Mouse (Mus musculus) granulocyte monocyte progenitor cell, adult 5-6 weeks (primary cell): ENCODE measurements at regions not wholly inside any gene's neighbourhood (a gene's known extent, or its start where the extent isn't known, plus 50 kb on each side); places are given as distances from the start of the nearest gene placed in this dataset.

Experiments used
- ATAC-seq: replicated peaks from 2 replicates; pipeline ENCODE4 v1.8.0; 2016; ENCODE audit warnings: mild to moderate bottlenecking, moderate TSS enrichment, inconsistent platforms; ENCODE audit not compliant: poor library complexity, severe bottlenecking

DNA sequence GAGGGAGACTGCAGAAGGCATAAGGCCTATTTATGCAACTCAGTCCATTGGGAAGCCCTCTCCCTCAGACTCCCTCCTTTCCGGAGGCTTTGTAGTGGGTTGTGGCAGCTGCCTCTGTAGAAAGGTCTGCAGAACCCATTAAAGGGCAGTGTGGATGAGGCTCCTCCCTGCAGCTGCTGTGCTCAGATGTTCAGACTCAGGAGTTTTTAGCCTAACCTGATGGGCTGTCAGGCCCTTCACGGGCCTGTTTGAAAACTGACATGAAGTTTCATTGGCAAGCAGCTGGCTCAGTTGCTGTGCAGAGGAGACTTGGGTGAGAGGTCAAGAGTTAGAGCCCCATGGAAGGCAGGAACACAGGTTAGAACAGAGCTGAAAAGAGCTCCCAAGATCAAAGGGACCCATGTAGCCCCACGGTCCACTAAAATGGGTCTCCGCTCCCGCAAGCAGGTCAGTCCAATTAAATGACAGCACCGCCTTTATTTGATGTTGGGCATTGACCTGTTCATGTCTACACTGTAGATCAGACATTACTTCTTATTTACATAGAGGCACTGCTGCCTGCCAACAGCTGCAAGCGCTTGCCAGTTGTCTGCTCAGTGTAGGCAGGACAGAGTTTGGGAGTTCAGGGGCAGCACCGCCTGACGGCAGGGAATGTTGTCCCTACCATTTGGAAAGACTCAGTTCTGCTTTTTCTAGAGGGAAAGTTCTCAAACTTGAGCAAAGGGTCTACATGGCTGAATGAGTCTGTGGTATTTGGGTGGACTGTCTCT lies 53.8 kb upstream of the Usp46 start:
- ATAC-seq: no peak

DNA sequence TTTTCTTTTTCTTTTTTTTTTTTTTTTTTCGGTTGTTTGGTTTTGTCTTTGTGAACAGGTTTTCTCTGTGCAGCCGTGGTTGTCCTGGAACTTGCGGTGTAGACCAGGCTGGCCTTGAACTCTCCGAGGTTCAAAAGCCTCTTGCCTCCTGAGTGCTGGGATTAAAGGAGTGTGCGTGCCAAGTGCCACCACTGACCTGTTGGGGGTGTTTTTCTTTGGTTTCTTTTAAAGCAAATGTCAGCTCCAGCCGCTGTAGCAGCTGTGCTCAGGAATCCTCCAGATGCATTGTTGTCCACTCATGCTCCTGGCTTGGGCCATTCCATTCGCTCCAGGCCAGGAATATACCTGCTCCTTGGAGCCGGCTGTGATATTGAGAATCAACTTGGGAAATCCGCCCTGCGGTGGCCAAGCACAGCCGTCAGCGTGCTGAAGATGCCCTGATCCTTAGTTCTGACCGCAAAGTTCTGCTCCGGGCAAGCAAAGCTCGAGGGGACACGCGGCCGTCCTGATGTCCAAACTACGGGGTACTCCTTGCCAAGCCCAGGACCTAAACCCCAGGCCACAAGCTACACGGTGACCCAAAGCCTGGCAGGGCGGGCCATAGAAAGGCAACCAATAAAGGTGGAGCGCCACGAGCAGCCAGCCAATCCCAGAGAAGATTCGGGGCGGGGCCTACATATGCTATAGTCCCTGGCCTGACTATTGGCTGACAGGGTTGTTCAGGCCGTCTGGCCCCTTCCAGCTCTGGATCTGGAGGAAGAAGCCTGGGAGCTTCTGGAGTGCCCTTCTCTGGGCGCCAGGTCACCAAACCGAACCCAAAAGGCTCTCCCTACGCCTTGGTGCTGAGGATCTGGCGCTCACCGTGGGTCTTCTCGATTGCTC lies 58.0 kb upstream of the Usp46 start:
- ATAC-seq: peak; percentile 99

DNA sequence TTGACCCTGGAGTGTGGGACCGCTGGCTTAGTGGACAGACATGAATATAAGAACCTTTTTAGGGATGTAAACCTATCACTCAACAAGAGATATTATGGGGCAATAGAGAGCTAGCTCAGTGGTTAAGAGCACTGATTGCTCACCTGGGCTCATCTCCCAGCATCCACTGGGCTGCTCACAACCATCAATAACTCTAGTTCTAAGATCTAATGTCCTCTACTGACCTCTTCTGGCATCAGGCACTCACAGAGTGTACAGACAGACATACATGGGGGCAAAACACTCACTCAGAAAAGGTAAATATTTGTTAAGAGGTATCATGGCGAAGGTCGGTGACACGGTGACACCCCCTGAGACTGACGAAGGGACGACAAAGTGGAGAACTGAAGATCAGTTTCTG lies 59.3 kb upstream of the Usp46 start:
- no peak for ATAC-seq

DNA sequence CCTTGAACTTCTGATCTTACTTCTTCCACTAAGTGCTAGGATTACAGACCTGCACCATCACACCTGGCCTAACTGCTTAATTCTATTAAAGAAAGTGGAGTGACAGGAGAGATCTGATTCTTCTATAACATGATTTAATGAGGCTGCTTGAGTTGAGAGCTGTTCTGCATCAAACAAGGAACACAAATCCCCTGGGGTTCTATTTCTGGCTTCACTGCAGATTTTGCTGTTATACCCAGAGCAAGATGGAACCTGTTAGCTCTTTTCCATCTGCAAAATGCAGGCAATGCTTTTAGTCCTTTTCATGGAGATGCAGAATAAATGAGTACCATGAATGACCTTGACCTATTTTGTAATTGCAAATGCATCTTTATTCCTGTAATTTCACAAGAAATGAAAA lies 61.4 kb upstream of the Usp46 start:
- no peak for ATAC-seq

DNA sequence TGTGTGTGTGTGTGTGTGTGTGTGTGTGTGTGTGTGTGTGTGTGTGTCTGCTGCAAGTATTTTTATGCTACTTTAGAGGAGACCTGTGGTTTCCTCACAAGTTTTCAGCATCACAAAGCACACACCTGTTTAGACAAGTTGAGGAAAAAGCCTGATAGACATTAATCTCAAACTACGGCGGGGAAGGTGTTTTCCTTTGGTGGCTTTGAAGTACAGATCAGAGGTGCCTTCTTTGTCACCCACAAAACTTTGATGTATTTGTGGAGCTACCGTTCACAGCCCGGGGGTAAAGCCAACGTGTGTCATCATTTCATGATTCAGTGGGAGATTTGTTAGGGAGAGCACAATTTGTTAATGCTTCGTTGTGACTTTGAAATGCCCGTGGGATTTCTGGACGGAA lies 62.4 kb upstream of the Rasl11b start:
- ATAC-seq: no peak

DNA sequence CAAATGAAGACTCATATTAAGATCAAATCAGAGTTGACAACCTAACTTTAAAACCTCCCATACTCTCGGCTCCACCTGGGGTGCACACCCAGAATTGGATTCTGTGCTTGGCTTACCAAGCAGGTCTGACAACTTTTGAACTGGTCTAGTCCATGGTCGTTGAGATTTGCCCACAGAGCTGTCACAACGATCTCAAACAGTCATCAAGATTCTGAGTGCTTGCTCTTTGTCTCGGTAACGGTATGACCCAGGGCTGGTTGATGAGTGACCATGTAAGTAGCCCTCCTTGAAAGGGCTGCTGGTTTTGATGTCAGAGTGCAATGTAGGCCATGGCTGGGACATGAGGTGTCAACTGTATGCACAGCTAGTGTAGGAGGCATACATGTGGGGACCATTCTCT lies 58.7 kb upstream of the Rasl11b start:
- ATAC-seq: no peak

DNA sequence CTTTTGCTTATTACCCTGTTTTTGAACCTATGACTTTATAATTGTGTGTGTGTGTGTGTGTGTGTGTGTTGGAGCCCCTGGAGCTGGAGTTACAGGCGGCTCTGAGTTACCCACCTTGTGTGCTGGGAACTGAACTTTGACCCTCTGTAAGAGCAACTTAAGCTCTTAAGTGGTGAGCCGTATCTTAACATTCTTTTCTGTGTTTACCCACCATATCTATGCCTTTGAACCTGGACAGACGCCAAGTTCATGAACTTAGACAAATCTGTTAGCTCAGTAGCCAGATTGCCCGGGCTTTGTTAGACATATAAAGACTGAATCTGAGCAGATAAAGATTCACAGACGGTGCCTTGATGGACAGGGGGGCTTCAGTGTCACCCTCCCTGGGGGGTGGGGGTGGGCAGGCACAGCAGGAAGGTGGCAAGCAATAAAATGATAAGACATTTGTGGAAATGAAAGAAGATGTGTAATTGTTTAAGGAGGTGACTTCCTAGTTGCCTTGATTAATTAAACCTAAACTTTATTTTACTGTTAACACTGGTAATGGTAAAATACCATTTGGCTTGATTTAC lies 58.1 kb upstream of the Rasl11b start:
- ATAC-seq: no peak

DNA sequence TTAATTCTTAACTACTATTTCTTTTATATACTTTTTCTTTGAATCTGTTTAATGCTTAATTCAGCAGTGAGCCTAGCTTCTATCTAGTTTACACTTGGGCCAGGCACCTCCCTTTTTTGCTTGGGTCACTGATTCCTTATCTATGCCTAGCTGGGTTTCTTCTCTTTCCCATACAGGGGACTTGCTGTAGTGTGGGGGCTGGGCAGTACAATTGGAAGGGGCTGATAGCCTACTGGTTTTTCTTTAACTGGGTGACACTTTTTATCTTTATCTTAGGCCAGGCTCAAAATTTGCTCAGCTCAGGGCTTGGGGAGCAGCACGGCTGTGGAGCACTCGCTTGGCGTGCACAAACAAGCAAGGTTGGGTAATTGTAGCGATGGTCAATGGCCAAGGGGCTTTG lies 51.1 kb upstream of the Rasl11b start:
- no peak for ATAC-seq

DNA sequence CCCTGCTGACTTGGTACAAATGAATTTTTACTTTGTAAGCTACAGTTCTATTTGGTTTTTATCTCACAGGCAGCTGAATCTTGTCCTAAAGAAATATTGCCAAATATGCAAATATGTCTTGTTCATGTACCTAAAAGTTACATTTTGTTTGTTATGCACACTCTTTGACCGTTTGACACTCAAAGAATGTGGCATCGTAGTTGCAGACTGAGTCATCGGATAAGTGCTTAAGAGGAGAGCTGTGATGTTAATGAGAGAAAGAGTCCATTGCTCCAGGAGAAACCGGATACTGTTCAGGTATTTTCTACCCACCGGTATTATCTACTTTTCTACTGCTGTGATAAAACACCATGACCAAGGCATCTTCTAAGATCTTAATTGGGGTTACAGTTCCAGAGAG lies 50.3 kb upstream of the Rasl11b start:
- ATAC-seq: no peak
